Mouse (Mus musculus) retina, embryonic 14.5 days (tissue): ENCODE measurements around the gene Lingo3.
"Not testable (repeated sequence)": the region's sequence is repeated elsewhere in the genome, so short reads cannot be mapped to it uniquely, and the experiment has no call there.

Source experiments
- DNase-seq: peaks from one replicate; pipeline ENCODE4 v3.0.0-alpha.2; 2015; ENCODE audit warnings: low spot score

Lingo3 gene

GRCm38 (mm10) chr10:80843087-80843930 lies 530 bp downstream of the Lingo3 start:
- DNase-seq = no peak

GRCm38 (mm10) chr10:80842334-80842733 lies 1.5 kb downstream of the Lingo3 start:
- no peak for DNase-seq

GRCm38 (mm10) chr10:80841685-80842084 lies 2.2 kb downstream of the Lingo3 start:
- peak; percentile 53 for DNase-seq

- DNase-seq = no peak
These were observed 4.0 kb downstream of the Lingo3 start for GRCm38 (mm10) chr10:80839848-80840247.

- DNase-seq = no peak
These were observed 5.4 kb downstream of the Lingo3 start for GRCm38 (mm10) chr10:80838346-80838912.

- DNase-seq = peak; percentile 78
These were observed 6.0 kb downstream of the Lingo3 start for GRCm38 (mm10) chr10:80837827-80838226.

- no peak for DNase-seq
These were observed 6.9 kb downstream of the Lingo3 start for GRCm38 (mm10) chr10:80836949-80837379.

- no peak for DNase-seq
These were observed 8.2 kb downstream of the Lingo3 start for GRCm38 (mm10) chr10:80835617-80836016.

GRCm38 (mm10) chr10:80832818-80833217 lies 11.0 kb downstream of the Lingo3 start:
- DNase-seq = peak; percentile 55

GRCm38 (mm10) chr10:80831136-80831535 lies 12.7 kb downstream of the Lingo3 start:
- peak; percentile 79 for DNase-seq

- DNase-seq = no peak
These were observed 14.2 kb downstream of the Lingo3 start for GRCm38 (mm10) chr10:80829359-80830278.

- DNase-seq = not testable (repeated sequence)
These were observed 15.3 kb downstream of the Lingo3 start for GRCm38 (mm10) chr10:80828587-80828986.

- no peak for DNase-seq
These were observed 15.9 kb downstream of the Lingo3 start for GRCm38 (mm10) chr10:80827870-80828420.

GRCm38 (mm10) chr10:80827063-80827869 lies 16.6 kb downstream of the Lingo3 start:
- no peak for DNase-seq

GRCm38 (mm10) chr10:80826151-80827062 lies 17.4 kb downstream of the Lingo3 start, which contains the start of gene Oaz1:
Gene Oaz1 (plus strand): TSS chr10:80826656.
- peak; percentile 100 for DNase-seq

- DNase-seq = no peak
These were observed 19.0 kb downstream of the Lingo3 start for GRCm38 (mm10) chr10:80824827-80825226.

GRCm38 (mm10) chr10:80823847-80824643 lies 19.8 kb downstream of the Lingo3 start:
- no peak for DNase-seq

- DNase-seq = no peak
These were observed 20.5 kb downstream of the Lingo3 start for GRCm38 (mm10) chr10:80823316-80823715.

- DNase-seq = no peak
These were observed 21.3 kb downstream of the Lingo3 start for GRCm38 (mm10) chr10:80822528-80822927.
